Mouse (Mus musculus) heart, postnatal 25 days (tissue): ENCODE results near the gene Ifi27l2b. TPM values are rescaled to one million over a fixed set of nuclear protein-coding genes. Genes with fewer than 3 reads are reported as not detected.
"Not testable (repeated sequence)": the region's sequence is repeated elsewhere in the genome, so short reads cannot be mapped to it uniquely, and the experiment has no call there.

Experiments used
- DNase-seq: peaks from one replicate; pipeline ENCODE4 v3.0.0; 2022; ENCODE audit warnings: low spot score
- intact Hi-C: fragments of 180-260 bp; cut with DNase I; formaldehyde crosslinking; loops from one replicate; pipeline ENCODE4 v1.15.1; 2025
- total RNA-seq, 2 experiments: library from RNA; stranded (reverse); gene quantifications; 2 replicates each; pipeline ENCODE4 v1.2.3; 2021

The Ifi27l2b gene
- under 1 TPM in 1 of 2 experiments, not detected in 1; 0.23 TPM for total RNA-seq

DNA sequence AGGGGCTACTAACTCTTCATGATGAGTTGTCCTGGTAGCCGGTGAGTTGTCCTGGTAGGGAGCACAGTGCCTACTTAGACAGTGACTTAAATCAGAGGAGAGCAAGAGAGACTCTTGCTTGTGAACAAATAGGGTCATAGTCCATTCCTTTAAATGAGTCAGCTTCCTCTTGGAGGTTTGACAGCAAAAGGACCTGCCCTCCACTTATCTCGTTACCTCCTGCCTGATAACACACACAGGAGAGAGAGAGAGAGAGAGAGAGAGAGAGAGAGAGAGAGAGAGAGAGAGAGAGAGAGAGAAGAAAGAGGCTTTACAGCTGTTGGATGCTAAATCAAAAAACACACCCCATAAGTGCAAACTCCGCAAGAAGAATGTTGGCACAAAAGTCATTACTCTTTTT lies at the start of gene Ifi27l2b:
Gene Ifi27l2b, minus strand, starts transcription at position 84 of the 400 bp plus-strand sequence.
- DNase-seq, result no peak
- intact Hi-C loops, result no loop called here

DNA sequence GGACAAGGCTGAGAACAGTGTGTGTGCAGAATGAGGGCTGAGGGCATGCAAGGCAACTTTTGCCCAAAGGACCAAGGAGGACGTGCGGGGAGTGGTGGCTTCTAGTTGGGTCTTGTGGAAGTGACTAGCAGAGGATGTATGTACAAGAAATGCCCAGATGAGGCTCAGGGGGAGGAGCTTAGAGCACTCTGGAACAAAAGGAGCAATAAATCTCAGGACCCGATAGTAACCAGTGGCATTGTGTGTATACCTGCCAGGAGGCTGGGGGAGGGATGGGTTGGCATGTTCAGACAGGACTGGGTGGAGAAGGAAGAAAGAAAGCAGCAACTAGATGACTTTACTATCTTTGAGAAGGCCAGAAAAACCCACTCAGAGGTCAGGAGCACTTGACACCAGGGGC lies 47.4 kb upstream of the Ifi27l2b start:
- intact Hi-C loops, result no loop called here

DNA sequence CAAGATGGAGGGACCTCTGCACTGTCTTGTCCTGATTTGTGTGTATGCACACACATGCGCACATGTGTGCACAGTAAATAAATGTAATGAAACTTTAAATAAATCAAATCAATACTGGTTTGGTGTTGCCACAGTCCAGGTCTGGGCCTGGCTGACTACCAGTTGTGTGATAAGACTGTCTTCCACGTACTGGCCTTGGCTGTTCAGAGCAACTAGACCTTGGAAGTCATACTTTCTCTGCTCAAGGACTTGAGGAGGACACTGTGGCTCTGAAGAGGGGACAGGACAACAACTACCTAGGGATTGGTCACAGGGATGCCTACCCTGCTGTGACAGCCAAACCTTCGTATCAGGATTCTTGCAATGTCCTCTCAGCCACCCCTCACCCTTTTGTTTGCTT lies 46.3 kb upstream of the Ifi27l2b start:
- no peak for DNase-seq
- intact Hi-C loops, result no loop called here

More for the DNA sequence above, 47.4 kb upstream of the Ifi27l2b start:
- DNase-seq, result no peak

DNA sequence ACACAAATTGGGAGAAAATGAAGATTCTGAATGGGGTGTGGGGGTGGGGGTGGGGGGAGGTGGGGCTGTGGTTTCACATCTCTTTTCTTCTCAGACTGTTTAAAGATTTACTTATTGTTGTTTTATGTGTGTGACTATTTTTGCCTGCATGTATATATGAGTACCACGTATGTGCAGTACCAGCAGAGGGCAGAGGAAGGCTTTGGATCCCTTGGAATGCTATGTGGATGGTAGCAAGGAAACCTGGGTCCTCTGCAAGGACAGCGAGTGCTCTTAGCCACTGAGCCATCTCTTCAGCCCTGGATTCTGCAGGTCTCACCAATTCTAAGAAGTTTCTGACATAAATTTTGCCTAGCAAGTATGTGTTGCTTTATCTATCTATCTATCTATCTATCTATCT lies 42.2 kb upstream of the Ifi27l2b start:
- intact Hi-C loops, result no loop called here
- no peak for DNase-seq

DNA sequence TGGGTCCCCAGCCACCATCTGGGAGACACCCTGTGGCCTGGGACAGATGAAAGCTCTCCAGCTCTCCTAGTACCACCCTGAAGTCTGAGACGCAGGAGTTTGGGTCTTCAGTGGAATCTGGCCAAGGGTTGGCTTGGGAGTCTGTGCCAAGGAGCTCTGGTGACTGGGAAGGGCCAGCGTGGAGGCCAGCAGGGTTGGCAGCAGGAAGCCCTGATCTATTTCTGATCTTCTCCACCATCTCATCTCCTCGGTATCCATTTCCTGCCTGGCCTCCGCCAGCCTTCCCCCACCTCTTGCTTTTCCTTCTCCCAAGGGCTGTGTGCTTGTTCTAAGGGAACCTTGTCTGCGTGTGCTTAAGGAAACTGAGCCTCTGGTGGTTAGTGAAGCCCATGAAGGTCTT lies 41.7 kb upstream of the Ifi27l2b start:
- no peak for DNase-seq
- intact Hi-C loops, result no loop called here

DNA sequence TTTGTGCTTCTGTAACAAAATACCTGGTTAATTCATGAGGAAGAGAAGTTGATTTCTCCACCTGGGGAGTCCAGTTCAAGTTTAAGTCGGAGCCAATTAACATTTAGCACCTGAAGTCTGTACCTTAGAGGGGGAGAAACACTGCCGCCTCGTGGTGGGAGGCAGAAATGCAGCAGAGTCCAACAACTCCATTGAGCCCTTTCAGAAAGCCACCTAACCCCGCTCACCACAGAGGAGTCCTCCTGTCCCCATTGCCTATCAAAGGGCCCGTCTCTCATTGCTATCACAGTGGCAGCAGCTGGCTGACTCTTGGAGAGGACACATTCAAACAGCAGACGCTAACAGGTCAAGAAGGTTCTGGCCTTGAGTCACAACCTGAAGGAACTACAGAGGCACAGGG lies 37.5 kb upstream of the Ifi27l2b start:
- intact Hi-C loops, result no loop called here
- no peak for DNase-seq

DNA sequence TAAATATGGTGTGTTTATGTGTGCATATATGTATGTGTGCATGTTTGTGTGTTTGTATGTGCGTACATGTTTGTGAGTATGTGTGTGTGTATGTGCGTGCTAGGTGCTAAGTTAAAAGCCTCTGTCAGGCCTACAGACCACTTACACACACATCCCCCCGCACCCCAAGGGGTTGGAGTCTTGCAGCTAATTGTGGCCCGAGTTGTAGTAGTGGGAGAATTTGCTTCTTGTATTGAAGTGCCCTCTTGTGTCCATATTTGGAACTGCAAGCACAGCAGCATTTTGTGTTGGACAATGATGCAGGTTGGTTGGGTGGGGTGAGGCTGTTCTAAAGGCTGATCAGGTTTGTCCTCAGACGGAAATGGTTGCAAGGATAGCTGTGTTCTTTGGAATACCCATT lies 35.7 kb upstream of the Ifi27l2b start:
- intact Hi-C loops, result loop anchor here (1.0 kb wide), 1 partner anchor 66 kb away; no protein-coding TSS in a partner anchor
- peak; percentile 31 for DNase-seq

DNA sequence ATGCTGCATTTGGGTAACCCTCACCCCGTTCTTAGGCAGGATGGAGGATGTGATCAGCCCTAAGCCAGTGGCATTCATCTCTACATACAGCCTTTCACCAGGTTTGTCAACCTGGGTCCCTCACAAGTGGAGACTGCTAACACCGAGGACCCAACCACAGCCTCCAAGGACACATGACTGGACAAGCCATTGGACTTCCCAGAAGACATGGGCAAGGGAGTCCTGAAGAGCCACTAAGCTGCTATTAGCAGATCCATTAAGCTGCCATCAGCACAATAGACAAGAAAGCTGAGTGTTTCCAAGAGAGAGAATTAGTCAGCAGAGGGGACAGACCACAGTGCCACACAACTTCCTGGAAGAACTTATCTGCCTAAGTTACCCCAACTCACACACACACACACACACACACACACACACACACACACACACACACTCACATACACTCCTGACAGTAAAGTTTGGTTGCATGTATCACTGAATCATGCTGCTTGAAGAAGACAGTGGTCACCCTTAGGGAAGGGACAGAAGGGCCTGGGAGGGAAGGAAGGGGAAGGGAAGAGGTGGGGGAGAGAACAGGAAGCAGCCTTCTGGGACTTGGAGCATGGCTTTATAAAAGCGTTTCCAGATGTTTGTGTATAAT lies 34.2 kb upstream of the Ifi27l2b start:
- no peak for DNase-seq
- intact Hi-C loops, result no loop called here

DNA sequence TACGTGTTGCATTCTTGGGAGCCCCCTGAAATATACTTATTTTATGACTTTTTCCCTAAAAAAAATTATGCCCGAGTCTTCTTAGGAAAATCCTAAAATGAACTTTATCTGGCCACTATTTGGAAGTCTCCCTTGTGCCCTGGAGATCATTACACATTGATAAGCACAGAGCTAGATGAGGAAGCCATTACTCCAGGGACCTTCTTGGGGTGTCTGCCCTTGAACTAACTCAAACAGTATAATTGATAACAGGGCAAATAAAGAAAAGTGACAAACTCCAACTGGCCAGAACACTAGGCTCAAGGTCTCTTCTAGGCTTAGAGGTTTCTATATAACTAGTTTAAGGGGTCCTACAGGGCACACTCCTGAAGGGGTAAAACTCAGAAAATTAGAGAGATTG lies 30.7 kb upstream of the Ifi27l2b start:
- DNase-seq, result no peak
- intact Hi-C loops, result no loop called here

DNA sequence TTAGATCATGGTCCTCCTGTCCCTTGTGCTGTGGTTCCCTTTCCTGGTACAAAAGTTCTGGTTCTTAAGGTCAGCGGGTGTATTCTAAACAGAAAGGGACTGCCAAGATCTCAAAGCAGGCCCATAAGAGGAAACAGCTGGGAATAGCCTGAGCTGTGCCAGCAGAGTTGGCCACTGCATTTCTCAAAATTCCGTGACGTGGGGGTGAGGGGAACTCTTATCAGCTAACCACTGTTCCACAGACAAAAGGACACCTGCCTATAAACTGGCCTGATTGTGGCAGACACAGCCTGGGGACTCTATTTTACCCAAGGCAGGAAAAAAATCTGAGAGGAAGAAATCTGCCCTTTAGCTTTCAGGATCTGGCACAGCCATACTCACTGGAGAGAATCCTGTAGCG lies 30.3 kb upstream of the Ifi27l2b start:
- DNase-seq, result peak; percentile 66
- intact Hi-C loops, result no loop called here

DNA sequence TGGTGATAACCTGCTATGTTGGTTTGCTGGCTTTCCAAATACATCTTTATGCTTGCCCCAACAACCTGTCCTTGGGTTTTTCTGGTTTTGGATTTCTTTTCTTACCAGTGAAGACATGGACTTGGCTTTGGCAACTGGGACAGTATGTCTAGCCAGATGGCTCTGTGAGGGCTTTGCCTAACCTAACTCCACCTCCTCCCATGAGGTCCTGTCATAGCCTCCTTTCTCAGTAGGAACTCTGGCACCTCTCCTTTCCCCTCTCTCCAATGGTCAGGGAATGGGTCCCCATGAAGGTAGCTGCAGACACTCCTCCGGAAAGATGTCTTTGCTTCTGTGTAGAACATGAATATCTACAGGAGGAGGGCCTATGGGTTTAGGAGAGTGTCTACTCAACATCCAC lies 29.7 kb upstream of the Ifi27l2b start:
- DNase-seq, result peak; percentile 46
- intact Hi-C loops, result no loop called here

DNA sequence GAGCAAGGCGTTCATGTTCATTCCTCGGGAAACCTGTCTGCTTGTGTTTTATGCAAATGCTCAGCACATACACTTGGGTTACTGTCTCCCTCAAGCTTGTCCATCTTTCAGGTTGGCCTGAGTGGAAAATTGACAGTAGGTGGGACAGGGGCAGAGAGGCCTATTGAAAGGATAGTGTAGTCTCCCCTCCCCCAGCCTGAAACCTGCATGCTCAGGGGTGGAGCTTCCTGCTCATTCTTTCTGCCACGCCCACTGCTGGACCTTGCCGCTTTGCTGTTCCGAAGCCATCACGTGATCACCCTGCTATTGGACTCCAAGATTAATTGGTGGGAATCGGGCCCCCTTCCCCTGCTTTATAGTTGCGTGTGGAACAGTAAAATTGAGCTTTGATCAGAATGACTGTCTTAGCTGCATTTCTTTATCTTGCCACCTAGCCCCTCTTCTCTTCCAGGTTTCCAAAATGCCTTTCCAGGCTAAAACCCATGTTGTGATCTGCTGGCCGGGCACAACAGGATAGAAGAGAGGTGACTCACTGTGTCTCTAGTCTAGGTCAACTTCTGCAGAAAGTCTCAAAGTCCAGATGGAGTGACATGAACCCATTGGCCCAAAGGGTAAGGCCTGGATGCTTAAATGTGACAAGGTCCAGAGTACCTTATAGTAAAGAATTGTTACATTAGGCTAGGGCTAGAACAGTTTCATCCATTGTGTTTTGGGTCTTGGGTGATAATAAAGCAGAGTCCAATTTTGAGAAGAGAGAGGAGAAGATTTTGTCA lies 27.4 kb upstream of the Ifi27l2b start:
- intact Hi-C loops, result loop anchor here (5.0 kb wide), 1 partner anchor 37 kb away; no protein-coding TSS in a partner anchor
- not testable (repeated sequence) for DNase-seq

DNA sequence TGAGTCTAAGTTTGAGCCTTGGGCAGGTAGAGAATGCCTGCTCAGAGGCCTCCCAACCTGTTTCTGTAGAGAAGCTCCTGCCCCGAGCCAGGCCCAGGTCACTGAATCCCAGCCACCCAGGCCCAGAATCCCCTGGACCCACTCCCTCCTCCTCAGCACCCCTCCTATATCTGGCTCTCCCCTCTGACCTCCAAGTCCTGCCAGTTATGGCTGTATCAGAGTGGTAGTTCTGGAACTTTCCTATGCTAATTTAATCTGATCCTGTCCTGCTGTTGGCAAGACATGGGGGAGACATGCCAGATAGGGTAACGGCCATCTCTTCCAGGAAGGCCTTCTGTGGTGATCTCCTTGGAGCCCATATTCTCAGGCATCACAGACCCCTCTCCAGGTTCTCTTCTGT lies 25.8 kb upstream of the Ifi27l2b start:
- DNase-seq, result no peak
- intact Hi-C loops, result loop anchor here (5.0 kb wide), 1 partner anchor 35 kb away; no protein-coding TSS in a partner anchor

DNA sequence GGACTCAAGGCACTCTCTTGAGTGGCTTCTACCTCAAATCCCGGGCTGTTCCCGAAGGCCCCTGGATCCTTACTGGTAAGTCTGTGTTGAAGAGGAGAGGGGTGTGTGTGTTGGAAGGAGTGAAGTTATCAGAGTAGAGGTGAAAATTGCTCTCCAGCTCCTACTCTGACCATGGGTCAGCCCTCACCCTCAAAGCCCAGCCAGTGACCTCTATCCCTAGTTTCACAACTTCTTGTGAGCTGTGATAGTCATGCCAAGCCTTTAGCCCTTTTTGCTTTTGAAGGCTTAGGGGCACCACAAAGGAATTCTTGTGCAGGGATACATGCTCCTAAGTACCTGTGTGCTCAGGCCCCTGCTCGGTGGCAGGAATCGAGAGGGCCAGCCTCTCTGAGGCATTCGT lies 24.6 kb upstream of the Ifi27l2b start:
- intact Hi-C loops, result loop anchor here (5.0 kb wide), 1 partner anchor 34 kb away; no protein-coding TSS in a partner anchor
- no peak for DNase-seq

DNA sequence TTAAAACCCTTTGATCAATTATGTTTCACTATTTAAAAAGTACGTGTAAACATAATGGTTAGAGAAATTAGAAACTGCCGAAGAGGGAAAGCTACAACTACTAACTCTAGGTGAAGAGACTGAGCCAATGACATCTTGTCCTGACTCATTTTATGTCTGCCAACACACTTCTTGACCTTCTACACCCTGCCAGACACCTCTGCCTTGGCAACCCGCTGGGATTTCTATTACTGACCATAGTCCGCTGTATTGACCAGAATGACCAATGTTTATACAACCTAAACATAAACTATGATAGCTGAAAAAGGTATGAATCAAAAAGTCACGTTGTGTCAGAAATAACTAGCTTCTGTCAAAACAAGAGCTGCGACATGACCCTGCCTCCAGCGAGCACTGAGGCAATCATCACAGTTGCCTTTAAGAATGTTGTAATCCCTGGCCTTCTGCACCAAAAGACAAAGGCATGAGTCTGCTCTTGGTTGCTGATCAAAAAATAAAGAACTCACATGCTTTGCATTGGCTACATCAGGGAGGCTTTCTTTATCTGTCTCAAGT lies 20.5 kb upstream of the Ifi27l2b start:
- DNase-seq, result no peak
- intact Hi-C loops, result no loop called here

DNA sequence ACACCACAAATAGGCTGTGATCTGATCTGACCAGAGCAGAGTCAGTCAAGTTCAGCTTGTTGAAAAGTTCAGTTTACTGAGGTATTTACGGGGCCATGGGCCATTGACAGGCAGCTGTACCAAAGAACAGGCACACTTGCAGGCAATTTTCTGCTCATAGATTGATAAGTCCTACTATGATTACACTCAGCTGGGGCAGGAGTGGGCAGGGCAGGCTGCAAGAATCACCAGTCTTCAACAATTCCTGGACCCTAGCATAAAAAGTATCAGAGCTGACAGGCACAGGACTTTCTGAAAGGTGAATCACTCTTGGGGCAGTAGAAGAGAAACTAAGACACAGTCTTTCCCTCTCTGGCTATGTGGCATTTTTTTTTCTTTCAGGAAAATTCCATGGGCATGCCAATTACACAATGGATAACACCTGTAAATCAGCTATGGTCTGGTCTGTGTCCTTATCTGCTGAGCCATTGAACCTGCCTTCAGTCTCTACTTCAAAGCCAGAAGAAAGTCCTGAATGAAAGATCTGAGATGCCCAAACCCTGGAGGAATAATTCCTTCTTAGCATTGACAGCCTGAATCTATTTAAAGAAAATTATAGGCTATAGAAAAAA lies 19.9 kb upstream of the Ifi27l2b start:
- intact Hi-C loops, result no loop called here
- DNase-seq, result no peak

DNA sequence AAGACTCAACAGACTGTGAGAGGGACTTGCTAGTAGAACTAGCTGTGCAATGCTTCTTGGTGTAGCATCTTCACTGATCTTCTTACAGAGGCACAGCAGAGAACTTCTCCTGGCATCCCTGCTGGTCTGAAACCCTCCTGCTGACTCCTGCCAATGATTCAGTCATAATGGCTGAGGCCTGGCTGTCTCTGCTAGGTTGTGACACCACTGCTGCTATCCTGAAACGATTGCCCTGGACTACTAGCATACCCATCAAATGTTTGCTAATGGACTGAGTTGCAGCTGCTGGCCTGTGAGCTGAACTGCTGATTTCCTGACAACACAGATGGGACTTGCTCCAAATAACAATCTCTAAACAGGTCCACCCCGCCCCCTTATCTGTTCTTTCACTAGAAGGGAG lies 17.5 kb upstream of the Ifi27l2b start:
- no peak for DNase-seq
- intact Hi-C loops, result no loop called here

DNA sequence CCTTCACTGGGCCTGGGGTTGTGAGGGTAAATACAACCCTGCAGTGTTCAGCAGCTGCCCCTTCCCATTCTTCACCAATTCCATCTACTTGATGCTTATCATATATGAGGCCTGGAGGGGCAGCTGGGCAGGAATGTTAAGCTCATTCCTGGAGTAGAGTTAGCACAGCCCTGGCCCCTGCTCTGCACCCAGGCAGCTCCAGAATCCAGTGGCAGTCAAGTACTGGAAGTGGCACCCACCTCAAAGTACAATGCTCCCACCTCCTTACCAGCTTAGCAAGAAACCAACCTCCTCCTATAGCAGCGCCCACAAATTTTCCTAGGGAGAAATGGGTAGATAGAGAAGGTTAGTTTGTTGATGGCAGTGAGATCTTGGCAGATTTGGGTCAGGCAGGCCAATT lies 296 bp downstream of the Ifi27l2b start:
- intact Hi-C loops, DNase-seq: not testable (repeated sequence)

DNA sequence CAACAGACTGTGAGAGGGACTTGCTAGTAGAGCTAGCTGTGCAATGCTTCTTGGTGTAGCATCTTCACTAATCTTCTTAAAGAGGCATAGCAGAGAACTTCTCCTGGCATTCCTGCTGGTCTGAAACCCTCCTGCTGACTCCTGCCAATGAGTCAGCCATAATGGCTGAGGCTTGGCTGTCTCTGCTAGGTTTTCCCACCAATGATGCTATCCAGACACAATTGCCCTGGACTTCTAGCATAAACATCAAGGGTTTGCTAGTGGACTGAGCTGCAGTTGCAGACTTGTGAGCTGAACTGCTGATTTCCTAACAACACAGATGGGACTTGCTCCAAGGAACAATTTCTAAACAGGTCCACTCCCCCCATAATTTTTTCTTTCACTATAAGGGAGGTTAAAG lies 3.7 kb downstream of the Ifi27l2b start:
- intact Hi-C loops, result no loop called here
- DNase-seq, result no peak

DNA sequence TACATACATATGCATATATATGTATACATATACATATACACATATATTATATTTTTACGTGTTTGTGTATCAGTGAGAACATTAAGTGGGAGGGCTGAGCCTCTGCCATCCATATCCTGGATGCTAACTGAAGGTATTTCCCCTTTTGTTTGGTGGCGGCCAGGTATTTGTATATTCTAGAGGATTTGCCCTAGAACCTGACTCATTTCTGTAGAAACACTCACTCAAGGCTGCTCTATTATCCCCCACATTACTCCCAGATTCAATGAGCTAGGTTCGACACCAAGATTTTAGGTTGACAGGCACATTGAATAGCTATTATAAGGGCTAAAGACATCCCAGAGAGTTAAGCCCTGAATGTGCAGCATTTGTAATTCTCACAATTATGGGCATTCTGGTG lies 12.0 kb downstream of the Ifi27l2b start:
- intact Hi-C loops, result loop anchor here (5.0 kb wide), 1 partner anchor 37 kb away; no protein-coding TSS in a partner anchor
- no peak for DNase-seq

DNA sequence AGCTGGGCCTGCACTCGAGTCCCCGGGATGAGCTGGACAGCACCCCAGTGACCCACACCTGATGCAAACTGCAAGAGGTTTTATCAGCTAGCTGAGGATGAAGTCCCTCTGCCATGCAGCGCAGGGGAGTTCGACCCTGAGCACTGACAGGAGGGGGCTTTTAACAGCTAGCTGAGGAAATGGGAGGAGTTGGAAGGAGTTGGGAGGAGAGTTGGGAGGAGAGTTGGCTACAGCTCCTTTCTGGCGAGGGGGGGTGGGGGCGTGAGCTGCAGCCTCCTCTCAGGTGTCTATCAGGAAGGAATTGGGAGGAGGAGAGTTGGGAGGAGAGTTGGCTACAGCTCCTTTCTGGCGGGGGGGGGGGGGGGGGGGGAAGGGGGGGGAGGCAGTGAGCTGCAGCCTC lies 12.8 kb downstream of the Ifi27l2b start:
- DNase-seq, intact Hi-C loops: not testable (repeated sequence)
